Mouse (Mus musculus) neural tube, embryonic 11.5 days (tissue): ENCODE results near the gene Nxph4. TPM values are rescaled to one million over a fixed set of nuclear protein-coding genes. Genes with fewer than 3 reads are reported as not detected.

Experiments used
- ATAC-seq: fragments of 200-750 bp; cut with Nextera tagmentation; 2 replicates; pipeline ENCODE4 v1.8.0; 2017; ENCODE audit warnings: moderate number of reproducible peaks, mild to moderate bottlenecking, moderate TSS enrichment, moderate library complexity; ENCODE audit not compliant: insufficient read depth, low FRiP score, low TSS enrichment
- DNase-seq: peaks from one replicate; pipeline ENCODE4 v3.0.0-alpha.2; 2015; ENCODE audit warnings: low spot score
- H3K27ac ChIP-seq: fragments of 300-500 bp; sonication (generic); 2 replicates; pipeline ENCODE4 v1.5.1; 2014; ENCODE audit warnings: low read depth, mild to moderate bottlenecking, low read length
- H3K27me3 ChIP-seq: fragments of 300-500 bp; sonication (generic); 2 replicates; pipeline ENCODE4 v1.6.1; 2014; ENCODE audit warnings: mild to moderate bottlenecking, low read length, mixed read lengths; ENCODE audit not compliant: control insufficient read depth, insufficient read depth
- H3K36me3 ChIP-seq: fragments of 300-500 bp; sonication (generic); 2 replicates; pipeline ENCODE4 v1.6.1; 2014; ENCODE audit warnings: mild to moderate bottlenecking, low read length, moderate library complexity, mixed read lengths; ENCODE audit not compliant: control insufficient read depth, insufficient read depth
- H3K4me1 ChIP-seq: fragments of 300-500 bp; sonication (generic); 2 replicates; pipeline ENCODE4 v1.6.1; 2014; ENCODE audit warnings: low read length, mixed read lengths; ENCODE audit not compliant: control insufficient read depth, insufficient read depth
- H3K4me2 ChIP-seq: fragments of 300-500 bp; sonication (generic); 2 replicates; pipeline ENCODE4 v1.6.1; 2014; ENCODE audit warnings: low read depth, mild to moderate bottlenecking, moderate library complexity
- H3K4me3 ChIP-seq: fragments of 300-500 bp; sonication (generic); 2 replicates; pipeline ENCODE4 v1.5.1; 2014; ENCODE audit warnings: low read depth, low read length
- H3K9ac ChIP-seq: fragments of 300-500 bp; sonication (generic); 2 replicates; pipeline ENCODE4 v1.6.1; 2014; ENCODE audit warnings: mild to moderate bottlenecking, low read length
- H3K9me3 ChIP-seq: fragments of 300-500 bp; sonication (generic); 2 replicates; pipeline ENCODE4 v1.6.1; 2016; ENCODE audit warnings: low read length; ENCODE audit not compliant: control insufficient read depth
- WGBS: fragments of 180-500 bp; shearing (Covaris S2); extraction: QIAGEN DNeasy Blood & Tissue Kit; methylation state at CpG from one replicate; pipeline ENCODE4 v1.1.7; 2014; 5-methylcytosine and 5-hydroxymethylcytosine counted together
- polyA plus RNA-seq: library from polyadenylated mRNA; unstranded; fragments of >200 nt; fragmentation: Nextera tagmentation; extraction: Ambion mirVana; gene quantifications from 2 replicates; pipeline ENCODE4 v1.2.1, GENCODE M21; 2014

The Nxph4 gene
- polyA plus RNA-seq, 1 experiment from 2014 or later = 45.7 TPM

- WGBS = 89% methylated on average over 17 of the region's 17 CpGs
- Histone ChIP-seq H3K36me3 (peaks cover 55% of the 10 kb centered on the region), H3K4me2 (no peak overlapping the region)
Measured at GRCm38 (mm10) chr10:127549892-127550291, 15.5 kb upstream of the Nxph4 start.

GRCm38 (mm10) chr10:127548236-127548635 lies 13.9 kb upstream of the Nxph4 start:
- ATAC-seq (no peak), DNase-seq (no peak)
- Histone ChIP-seq H3K9me3 (no peaks in the 10 kb centered on the region), H3K27me3 (no peaks in the 10 kb centered on the region), H3K4me3 (no peak overlapping the region), H3K4me1 (no peaks in the 10 kb centered on the region), H3K9ac (no peak overlapping the region), H3K36me3 (peaks cover 47% of the 10 kb centered on the region), H3K4me2 (no peak overlapping the region), H3K27ac (no peak overlapping the region)
- 94% methylated on average over 15 of the region's 15 CpGs for WGBS

More at GRCm38 (mm10) chr10:127549892-127550291, 15.5 kb upstream of the Nxph4 start:
- Histone ChIP-seq H3K27me3 (no peaks in the 10 kb centered on the region), H3K4me3 (no peak overlapping the region), H3K4me1 (no peaks in the 10 kb centered on the region), H3K9ac (no peak overlapping the region), H3K9me3 (no peaks in the 10 kb centered on the region), H3K27ac (no peak overlapping the region)
- no peak for ATAC-seq
- DNase-seq = no peak

- no peak overlapping the region for H3K4me3 ChIP-seq
- H3K27ac ChIP-seq = no peak overlapping the region
- no peaks in the 10 kb centered on the region for H3K9me3 ChIP-seq
- WGBS = 93% methylated on average over 7 of the region's 7 CpGs
- H3K4me2 ChIP-seq = no peak overlapping the region
- no peak overlapping the region for H3K9ac ChIP-seq
- H3K27me3 ChIP-seq = no peaks in the 10 kb centered on the region
- no peaks in the 10 kb centered on the region for H3K4me1 ChIP-seq
- DNase-seq (no peak), ATAC-seq (no peak)
- peaks cover 50% of the 10 kb centered on the region for H3K36me3 ChIP-seq
Measured at GRCm38 (mm10) chr10:127546505-127546904, 12.1 kb upstream of the Nxph4 start.

GRCm38 (mm10) chr10:127544375-127544774 lies 10.0 kb upstream of the Nxph4 start:
- no peak overlapping the region for H3K4me2 ChIP-seq
- H3K4me1 ChIP-seq = no peaks in the 10 kb centered on the region
- no peak for DNase-seq
- no peak for ATAC-seq
- H3K27ac ChIP-seq = no peak overlapping the region
- no peak overlapping the region for H3K4me3 ChIP-seq
- no peaks in the 10 kb centered on the region for H3K27me3 ChIP-seq
- peaks cover 39% of the 10 kb centered on the region for H3K36me3 ChIP-seq
- no peaks in the 10 kb centered on the region for H3K9me3 ChIP-seq
- 95% methylated on average over 20 of the region's 20 CpGs for WGBS
- no peak overlapping the region for H3K9ac ChIP-seq

GRCm38 (mm10) chr10:127543916-127544315 lies 9.6 kb upstream of the Nxph4 start:
- H3K4me1 ChIP-seq = no peaks in the 10 kb centered on the region
- peaks cover 39% of the 10 kb centered on the region for H3K36me3 ChIP-seq
- no peak overlapping the region for H3K4me2 ChIP-seq
- WGBS = 80% methylated on average over 3 of the region's 3 CpGs
- H3K4me3 ChIP-seq = no peak overlapping the region
- no peak for DNase-seq
- no peak overlapping the region for H3K9ac ChIP-seq
- no peak for ATAC-seq
- H3K9me3 ChIP-seq = no peaks in the 10 kb centered on the region
- no peak overlapping the region for H3K27ac ChIP-seq
- H3K27me3 ChIP-seq = no peaks in the 10 kb centered on the region

- peaks cover 33% of the 10 kb centered on the region for H3K36me3 ChIP-seq
- DNase-seq = no peak
- H3K27ac ChIP-seq = no peak overlapping the region
- no peak overlapping the region for H3K9ac ChIP-seq
- WGBS = 39% methylated on average over 6 of the region's 6 CpGs
- no peaks in the 10 kb centered on the region for H3K9me3 ChIP-seq
- no peaks in the 10 kb centered on the region for H3K27me3 ChIP-seq
- no peak overlapping the region for H3K4me2 ChIP-seq
- 0 out of 2 replicates have a peak, but pooled peaks cover under 1% of the 10 kb centered on the region for H3K4me1 ChIP-seq
- H3K4me3 ChIP-seq = no peak overlapping the region
- ATAC-seq = no peak
Measured at GRCm38 (mm10) chr10:127542720-127543119, 8.4 kb upstream of the Nxph4 start.

GRCm38 (mm10) chr10:127542084-127542483 lies 7.7 kb upstream of the Nxph4 start:
- no peak for ATAC-seq
- H3K27ac ChIP-seq = no peak overlapping the region
- 89% methylated on average over 13 of the region's 13 CpGs for WGBS
- peaks cover 3% of the 10 kb centered on the region; the same call in 1 of the 2 replicates for H3K4me1 ChIP-seq
- H3K36me3 ChIP-seq = peaks cover 30% of the 10 kb centered on the region
- H3K4me3 ChIP-seq = no peak overlapping the region
- no peaks in the 10 kb centered on the region for H3K27me3 ChIP-seq
- no peak for DNase-seq
- H3K4me2 ChIP-seq = no peak overlapping the region
- no peak overlapping the region for H3K9ac ChIP-seq
- no peaks in the 10 kb centered on the region for H3K9me3 ChIP-seq

- Histone ChIP-seq H3K27me3 (no peaks in the 10 kb centered on the region), H3K4me3 (no peak overlapping the region), H3K4me2 (no peak overlapping the region), H3K9me3 (no peaks in the 10 kb centered on the region), H3K4me1 (peaks cover 3% of the 10 kb centered on the region; the same call in 1 of the 2 replicates), H3K36me3 (peaks cover 25% of the 10 kb centered on the region), H3K27ac (no peak overlapping the region), H3K9ac (no peak overlapping the region)
- ATAC-seq (no peak), DNase-seq (no peak)
- 94% methylated on average over 8 of the region's 8 CpGs for WGBS
Measured at GRCm38 (mm10) chr10:127541510-127541909, 7.2 kb upstream of the Nxph4 start.

- Histone ChIP-seq H3K4me1 (peaks cover 20% of the 10 kb centered on the region), H3K4me3 (no peak overlapping the region), H3K9me3 (no peaks in the 10 kb centered on the region), H3K27me3 (peaks cover 30% of the 10 kb centered on the region), H3K4me2 (no peak overlapping the region), H3K9ac (no peak overlapping the region), H3K36me3 (peaks cover 13% of the 10 kb centered on the region), H3K27ac (0 out of 2 replicates have a peak overlapping the region, but pooled peaks have one; percentile 56)
- ATAC-seq (peak; percentile 14; the same call in 1 of the 2 replicates), DNase-seq (peak; percentile 81)
- WGBS = 23% methylated on average over 7 of the region's 7 CpGs
Measured at GRCm38 (mm10) chr10:127537854-127538583, 3.7 kb upstream of the Nxph4 start.
